Comparison of ENCODE assay signal across 9 mouse cellular contexts in genomic region chr7:44521710-44522109, GRCm38 (mm10). TPM values are rescaled to one million over a fixed set of nuclear protein-coding genes. Genes with fewer than 3 reads are reported as not detected.
DNase-seq lines count a peak whose midpoint lies in the region; ATAC-seq lines count a peak whose summit lies in the region.
"Had no signal": no experiment of that assay in that cellular context is flagged by ENCODE, and none has a peak within 500 bp of the region (broad histone marks: within the 10 kb centered on the region; RNA-seq: fewer than 3 reads in every experiment).

No protein-coding gene starts in this region.

- H3K9me3 ChIP-seq in embryonic facial prominence, embryonic 15.5 days (replicated peaks): no peaks in the 10 kb centered on the region
- H3K9me3 ChIP-seq in stomach, embryonic 14.5 days (ENCODE audit: control insufficient read depth, low read depth, low read length): no peaks in the 10 kb centered on the region

- WGBS in embryonic facial prominence, embryonic 15.5 days: 3% methylated on average over 20 of the region's 20 CpGs
- 2% methylated on average over 20 of the region's 20 CpGs for WGBS in stomach, embryonic 14.5 days

- H3K4me1 ChIP-seq in embryonic facial prominence, embryonic 15.5 days: peaks cover 16% of the 10 kb centered on the region
- H3K4me1 ChIP-seq in stomach, embryonic 14.5 days (ENCODE audit: control insufficient read depth, insufficient read depth, low read length): no peaks in the 10 kb centered on the region

- no peak overlapping the region for H3K27ac ChIP-seq in embryonic facial prominence, embryonic 15.5 days (replicated peaks)
- H3K27ac ChIP-seq in stomach, embryonic 14.5 days (ENCODE audit: low read length): no peak overlapping the region
- H3K27ac ChIP-seq: macrophage had no signal

- H3K4me3 ChIP-seq in embryonic facial prominence, embryonic 15.5 days (replicated peaks): no peak overlapping the region
- no peak overlapping the region for H3K4me3 ChIP-seq in stomach, embryonic 14.5 days (ENCODE audit: low read depth, low read length)

- intact Hi-C loops in left cerebral cortex, postnatal 4 days (cut with DNase I): no loop called here

- H3K4me2 ChIP-seq in embryonic facial prominence, embryonic 15.5 days (replicated peaks): peak overlapping the region; percentile 33; the same call in 1 of the 2 replicates
- H3K4me2 ChIP-seq in stomach, embryonic 14.5 days (replicated peaks; ENCODE audit: low read depth, low read length): peak overlapping the region; percentile 17; the same call in 1 of the 2 replicates

- H3K27me3 ChIP-seq in embryonic facial prominence, embryonic 15.5 days: peaks cover 50% of the 10 kb centered on the region
- H3K27me3 ChIP-seq in stomach, embryonic 14.5 days (ENCODE audit: control insufficient read depth, insufficient read depth, low read length): no peaks in the 10 kb centered on the region

- ATAC-seq in embryonic facial prominence, embryonic 15.5 days (ENCODE audit: insufficient number of reproducible peaks, low FRiP score, low TSS enrichment, low read depth): no peak
- ATAC-seq in hematopoietic stem cell, adult 5-6 weeks (replicated peaks in 1 of 2; ENCODE audit: insufficient read depth in 1 of 2, low FRiP score in 2 of 2, low TSS enrichment in 1 of 2, low read depth in 1 of 2, poor library complexity in 2 of 2, severe bottlenecking in 2 of 2): peak; percentile 65 to 75
- ATAC-seq in stomach, embryonic 14.5 days (ENCODE audit: insufficient number of reproducible peaks, insufficient read depth, low FRiP score, low read depth): no peak

- no peaks in the 10 kb centered on the region for H3K36me3 ChIP-seq in embryonic facial prominence, embryonic 15.5 days
- no peaks in the 10 kb centered on the region for H3K36me3 ChIP-seq in stomach, embryonic 14.5 days (ENCODE audit: control insufficient read depth, insufficient read depth, low read length)

- peak; percentile 27 to 43 for DNase-seq in frontal cortex, postnatal 36 days (ENCODE audit: low spot score in 2 of 2)
- DNase-seq in frontal cortex, postnatal 25 days (ENCODE audit: low spot score in 2 of 2): no peak
- DNase-seq in adrenal gland, postnatal 10 days: peak; percentile 77
- DNase-seq in left cerebral cortex, postnatal 4 days: peak; percentile 80
- peak; percentile 73 for DNase-seq in mesoderm, embryonic 11.5 days (ENCODE audit: low read depth, low spot score)

- no peak overlapping the region for H3K9ac ChIP-seq in embryonic facial prominence, embryonic 15.5 days
- no peak overlapping the region for H3K9ac ChIP-seq in stomach, embryonic 14.5 days (replicated peaks; ENCODE audit: low read depth, low read length)

RNA-seq across cellular contexts. Expression of gene Mybpc2, which starts 2.7 kb away (rescaled TPM):
- 10 to 100 TPM; 31.9 to 40.8 TPM for total RNA-seq in adrenal gland, postnatal 10 days (2021)
- 0.18 and 0.81 TPM in 2 replicates for polyA plus RNA-seq in embryonic facial prominence, embryonic 15.5 days (2015; fragmentation: Nextera tagmentation; extraction: Ambion mirVana)
- total RNA-seq in hematopoietic stem cell, adult 5-6 weeks (2017): not detected in 2 replicates
- under 1 TPM in 1 of 2 experiments, not detected in 1; 0.10 TPM for total RNA-seq in left cerebral cortex, postnatal 4 days (2021)
- 0.39 and 0.43 TPM in 2 replicates for polyA plus RNA-seq in stomach, embryonic 14.5 days (2014; fragmentation: Nextera tagmentation; extraction: Ambion mirVana)
- polyA plus RNA-seq: macrophage had no signal

RNA-seq across cellular contexts. Expression of gene Spib, which starts 10.2 kb away (rescaled TPM):
- total RNA-seq in adrenal gland, postnatal 10 days (2021): 1 to 10 TPM; 6.5 to 7.3 TPM
- 1.2 and 1.4 TPM in 2 replicates for polyA plus RNA-seq in embryonic facial prominence, embryonic 15.5 days (2015; fragmentation: Nextera tagmentation; extraction: Ambion mirVana)
- 0.25 TPM in 1 of 2 replicates, not detected in the other for total RNA-seq in hematopoietic stem cell, adult 5-6 weeks (2017)
- total RNA-seq in left cerebral cortex, postnatal 4 days (2021): under 1 TPM in 1 of 2 experiments, not detected in 1; 0.20 TPM
- not detected in 2 replicates for polyA plus RNA-seq in stomach, embryonic 14.5 days (2014; fragmentation: Nextera tagmentation; extraction: Ambion mirVana)

RNA-seq across cellular contexts. Expression of gene Fam71e1, which starts 25.3 kb away (rescaled TPM):
- 10 to 100 TPM; 12.4 to 16.0 TPM for total RNA-seq in adrenal gland, postnatal 10 days (2021)
- polyA plus RNA-seq in embryonic facial prominence, embryonic 15.5 days (2015; fragmentation: Nextera tagmentation; extraction: Ambion mirVana): 12.0 and 14.7 TPM in 2 replicates
- 17.6 TPM in 1 of 2 replicates, not detected in the other for total RNA-seq in hematopoietic stem cell, adult 5-6 weeks (2017)
- 10 to 100 TPM; 23.8 to 27.3 TPM for total RNA-seq in left cerebral cortex, postnatal 4 days (2021)
- polyA plus RNA-seq in stomach, embryonic 14.5 days (2014; fragmentation: Nextera tagmentation; extraction: Ambion mirVana): 11.6 and 17.9 TPM in 2 replicates

RNA-seq across cellular contexts. Expression of gene Emc10, which starts 25.4 kb away (rescaled TPM):
- total RNA-seq in adrenal gland, postnatal 10 days (2021): 10 to 100 TPM; 88.8 to 91.1 TPM
- 140 and 149 TPM in 2 replicates for polyA plus RNA-seq in embryonic facial prominence, embryonic 15.5 days (2015; fragmentation: Nextera tagmentation; extraction: Ambion mirVana)
- 30.3 and 44.3 TPM in 2 replicates for total RNA-seq in hematopoietic stem cell, adult 5-6 weeks (2017)
- 100 to 1,000 TPM; 146 to 150 TPM for total RNA-seq in left cerebral cortex, postnatal 4 days (2021)
- 113 and 116 TPM in 2 replicates for polyA plus RNA-seq in stomach, embryonic 14.5 days (2014; fragmentation: Nextera tagmentation; extraction: Ambion mirVana)

RNA-seq across cellular contexts. Expression of gene Pold1, which starts 26.9 kb away (rescaled TPM):
- 10 to 100 TPM; 20.6 to 30.7 TPM for total RNA-seq in adrenal gland, postnatal 10 days (2021)
- polyA plus RNA-seq in embryonic facial prominence, embryonic 15.5 days (2015; fragmentation: Nextera tagmentation; extraction: Ambion mirVana): 77.9 and 86.2 TPM in 2 replicates
- 57.7 and 60.3 TPM in 2 replicates for total RNA-seq in hematopoietic stem cell, adult 5-6 weeks (2017)
- total RNA-seq in left cerebral cortex, postnatal 4 days (2021): 10 to 100 TPM; 13.6 to 14.4 TPM
- polyA plus RNA-seq in stomach, embryonic 14.5 days (2014; fragmentation: Nextera tagmentation; extraction: Ambion mirVana): 54.3 and 56.6 TPM in 2 replicates

Comparison
In these comparisons a context has a peak if more than half of its experiments do, and no peak if none do; other contexts are left out.
1. DNase-seq: peak in frontal cortex, postnatal 36 days (2 of 2), adrenal gland, postnatal 10 days (single experiment), left cerebral cortex, postnatal 4 days (single experiment) and mesoderm, embryonic 11.5 days (single experiment); none in frontal cortex, postnatal 25 days (0 of 2).
2. ATAC-seq: peak in hematopoietic stem cell, adult 5-6 weeks (2 of 2); none in embryonic facial prominence, embryonic 15.5 days (single experiment) and stomach, embryonic 14.5 days (single experiment).
3. RNA of gene Mybpc2, which starts 2.7 kb away (total RNA-seq): 31.9 to 40.8 TPM in adrenal gland, postnatal 10 days; 0.10 TPM in left cerebral cortex, postnatal 4 days and not detected in hematopoietic stem cell, adult 5-6 weeks; every median in the first group is over 10 times any median in the second.